ENCODE assay signal across 8 mouse cellular contexts in the genomic region with DNA sequence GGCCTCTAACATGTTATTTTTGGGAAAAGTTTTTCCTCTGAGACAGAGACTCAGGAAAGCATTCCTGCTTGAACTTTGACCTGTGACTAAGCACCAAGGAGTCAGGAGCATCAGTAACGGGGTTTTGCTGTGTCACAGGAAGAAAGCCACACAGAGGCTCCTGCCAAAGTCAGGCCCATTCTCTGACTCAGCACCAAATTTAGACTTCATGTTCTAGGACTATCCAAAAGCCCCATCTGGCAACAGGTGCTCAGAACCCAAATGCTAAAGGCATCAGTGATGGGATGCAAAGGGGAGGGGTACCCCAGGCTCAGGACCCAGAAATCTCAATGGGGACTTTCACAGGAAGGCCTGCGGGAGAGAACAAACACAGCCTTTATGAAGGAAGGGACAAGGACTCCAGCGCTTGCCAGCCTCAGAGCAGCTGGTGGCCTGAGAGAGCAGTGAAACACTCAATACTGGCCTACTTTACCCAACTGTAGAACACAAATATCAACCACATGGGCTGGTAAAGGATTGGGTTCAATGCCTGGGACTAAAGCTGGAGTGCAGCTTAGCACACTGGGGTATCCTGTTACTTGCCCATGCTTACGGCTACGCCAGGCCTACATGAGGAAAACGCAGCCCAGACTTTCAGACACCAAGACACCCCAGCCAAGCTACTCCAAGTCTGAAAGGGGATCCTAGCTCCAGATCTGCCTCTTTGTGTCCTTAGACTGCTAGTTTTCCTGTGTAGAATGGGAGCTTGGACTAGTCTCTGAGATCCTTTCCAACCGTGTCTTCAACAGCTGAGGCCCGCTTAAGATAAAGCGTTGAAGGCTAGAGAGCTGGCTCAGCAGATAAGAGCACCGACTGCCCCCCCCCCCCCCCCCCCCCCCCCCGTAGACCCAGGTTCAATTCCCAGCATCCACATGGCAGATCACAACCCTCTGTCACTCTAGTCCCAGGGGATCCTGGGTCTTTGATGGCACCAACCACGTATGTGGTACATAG. TPM values are rescaled to one million over a fixed set of nuclear protein-coding genes. Genes with fewer than 3 reads are reported as not detected.
DNase-seq lines count a peak whose midpoint lies in the region; ATAC-seq and TF ChIP-seq lines count a peak whose summit lies in the region.

No protein-coding gene starts in this region.

- no peaks in the 10 kb centered on the region for H3K9me3 ChIP-seq in embryonic facial prominence, embryonic 11.5 days (replicated peaks; ENCODE audit: control insufficient read depth, low read length)
- H3K9me3 ChIP-seq in hindbrain, postnatal 0 days (ENCODE audit: low read length), result no peaks in the 10 kb centered on the region
- no peaks in the 10 kb centered on the region for H3K9me3 ChIP-seq in liver, embryonic 16.5 days (replicated peaks; ENCODE audit: control insufficient read depth, low read length)

- H3K9ac ChIP-seq in embryonic facial prominence, embryonic 11.5 days (replicated peaks; ENCODE audit: low read length), result no peak overlapping the region
- no peak overlapping the region for H3K9ac ChIP-seq in hindbrain, postnatal 0 days (replicated peaks; ENCODE audit: low read length)
- no peak overlapping the region for H3K9ac ChIP-seq in liver, embryonic 16.5 days (ENCODE audit: low read depth, low read length)

- no peak overlapping the region for H3K4me3 ChIP-seq in embryonic facial prominence, embryonic 11.5 days (ENCODE audit: low read depth, low read length)
- H3K4me3 ChIP-seq in hindbrain, postnatal 0 days (ENCODE audit: low read length), result no peak overlapping the region
- no peak overlapping the region for H3K4me3 ChIP-seq in liver, embryonic 16.5 days (ENCODE audit: low read depth, low read length)
- no peak overlapping the region for H3K4me3 ChIP-seq in lung, adult 2 months (replicated peaks; ENCODE audit: extremely low read depth, low read depth, low read length)

- H3K27me3 ChIP-seq in embryonic facial prominence, embryonic 11.5 days (ENCODE audit: control insufficient read depth, insufficient read depth, low read length), result no peaks in the 10 kb centered on the region
- H3K27me3 ChIP-seq in hindbrain, postnatal 0 days (ENCODE audit: insufficient read depth, low read length), result no peaks in the 10 kb centered on the region
- H3K27me3 ChIP-seq in liver, embryonic 16.5 days (ENCODE audit: control insufficient read depth, insufficient read depth, low read depth, low read length), result no peaks in the 10 kb centered on the region

- WGBS in embryonic facial prominence, embryonic 11.5 days, result 43% methylated on average over 11 of the region's 12 CpGs
- WGBS in hindbrain, postnatal 0 days, result 66% methylated on average over 11 of the region's 12 CpGs
- 53% methylated on average over 11 of the region's 12 CpGs for WGBS in liver, embryonic 16.5 days (ENCODE audit: insufficient replicate concordance)
- 60% methylated on average over 12 of the region's 12 CpGs for WGBS in lung, adult 2 months

- no peaks in the 10 kb centered on the region; the same call in 1 of the 2 replicates for H3K36me3 ChIP-seq in embryonic facial prominence, embryonic 11.5 days (replicated peaks; ENCODE audit: control insufficient read depth, insufficient read depth, low read depth, low read length)
- no peaks in the 10 kb centered on the region for H3K36me3 ChIP-seq in hindbrain, postnatal 0 days (ENCODE audit: insufficient read depth, low read length)
- H3K36me3 ChIP-seq in liver, embryonic 16.5 days (ENCODE audit: control insufficient read depth, insufficient read depth), result no peaks in the 10 kb centered on the region

- TF ChIP-seq CTCF in hindbrain, postnatal 0 days (IDR thresholded peaks at IDR 0.05; ENCODE audit: low read depth), result no peak
- no peak for TF ChIP-seq CTCF in lung, adult 2 months (IDR thresholded peaks at IDR 0.05; ENCODE audit: insufficient read depth, low read length)

- TF ChIP-seq POLR2A in lung, adult 2 months (IDR thresholded peaks at IDR 0.05; ENCODE audit: borderline replicate concordance, extremely low read depth, low read depth, low read length), result no peak

- ATAC-seq in frontal cortex, adult (ENCODE audit: low TSS enrichment), result peak; percentile 73
- no peak; the same call in 1 of the 2 replicates for ATAC-seq in embryonic facial prominence, embryonic 11.5 days (replicated peaks; ENCODE audit: insufficient number of reproducible peaks, low FRiP score, low TSS enrichment, low read depth)
- peak; percentile 84 for ATAC-seq in hindbrain, postnatal 0 days
- peak; percentile 48; the same call in 1 of the 2 replicates for ATAC-seq in liver, embryonic 16.5 days (ENCODE audit: low read depth)

- DNase-seq in frontal cortex, postnatal 25 days (ENCODE audit: low spot score in 2 of 2), result no peak
- DNase-seq in 3T3-L1 (ENCODE audit: low read depth, low spot score), result peak; percentile 89
- DNase-seq in embryonic facial prominence, embryonic 11.5 days (ENCODE audit: low spot score), result peak; percentile 64
- peak; percentile 51 for DNase-seq in hindbrain, postnatal 0 days (ENCODE audit: low spot score)
- no peak for DNase-seq in thymus, postnatal 14 days
- DNase-seq in lung, adult 2 months, result no peak

- H3K4me1 ChIP-seq in embryonic facial prominence, embryonic 11.5 days (ENCODE audit: control insufficient read depth, insufficient read depth, low read length), result no peaks in the 10 kb centered on the region; the same call in none of the 2 replicates
- H3K4me1 ChIP-seq in hindbrain, postnatal 0 days (ENCODE audit: insufficient read depth, low read length), result 0 out of 2 replicates have a peak, but pooled peaks cover 3% of the 10 kb centered on the region
- peaks cover 11% of the 10 kb centered on the region for H3K4me1 ChIP-seq in liver, embryonic 16.5 days (ENCODE audit: control insufficient read depth, low read depth, low read length)
- peaks cover 5% of the 10 kb centered on the region; the same call in 1 of the 2 replicates for H3K4me1 ChIP-seq in lung, adult 2 months (ENCODE audit: control insufficient read depth, insufficient read depth, low read length)

- H3K4me2 ChIP-seq in embryonic facial prominence, embryonic 11.5 days (ENCODE audit: low read depth, low read length), result no peak overlapping the region
- no peak overlapping the region for H3K4me2 ChIP-seq in hindbrain, postnatal 0 days (ENCODE audit: low read depth, low read length)
- H3K4me2 ChIP-seq in liver, embryonic 16.5 days (ENCODE audit: low read depth, low read length), result no peak overlapping the region

- H3K27ac ChIP-seq in embryonic facial prominence, embryonic 11.5 days (replicated peaks; ENCODE audit: low read depth, low read length), result no peak overlapping the region
- H3K27ac ChIP-seq in hindbrain, postnatal 0 days, result peak overlapping the region; percentile 71
- no peak overlapping the region; the same call in 1 of the 2 replicates for H3K27ac ChIP-seq in liver, embryonic 16.5 days (ENCODE audit: low read length)

RNA-seq across cellular contexts. Expression of a gene that starts 12.8 kb away (rescaled TPM):
- polyA plus RNA-seq in embryonic facial prominence, embryonic 11.5 days (2014; fragmentation: Nextera tagmentation; extraction: Ambion mirVana), result 35.9 and 36.0 TPM in 2 replicates
- 51.2 and 52.9 TPM in 2 replicates for total RNA-seq in hindbrain, postnatal 0 days (2014; rRNA removed)
- polyA plus RNA-seq in hindbrain, postnatal 0 days (2015; fragmentation: Nextera tagmentation; extraction: Ambion mirVana), result 10.9 and 13.4 TPM in 2 replicates
- polyA plus RNA-seq in liver, embryonic 16.5 days (2015; fragmentation: Nextera tagmentation; extraction: Ambion mirVana), result 0.77 and 0.83 TPM in 2 replicates
- polyA plus RNA-seq in lung, adult 2 months (2012; rRNA removed), result 31.7 and 35.3 TPM in 2 replicates

Comparison
In these comparisons a context has a peak if more than half of its experiments do, and no peak if none do; other contexts are left out.
1. DNase-seq: peak in 3T3-L1 (single experiment), embryonic facial prominence, embryonic 11.5 days (single experiment) and hindbrain, postnatal 0 days (single experiment); none in frontal cortex, postnatal 25 days (0 of 2), thymus, postnatal 14 days (single experiment) and lung, adult 2 months (single experiment).